Comparison of ENCODE assay signal across 8 mouse cellular contexts in the genomic region with DNA sequence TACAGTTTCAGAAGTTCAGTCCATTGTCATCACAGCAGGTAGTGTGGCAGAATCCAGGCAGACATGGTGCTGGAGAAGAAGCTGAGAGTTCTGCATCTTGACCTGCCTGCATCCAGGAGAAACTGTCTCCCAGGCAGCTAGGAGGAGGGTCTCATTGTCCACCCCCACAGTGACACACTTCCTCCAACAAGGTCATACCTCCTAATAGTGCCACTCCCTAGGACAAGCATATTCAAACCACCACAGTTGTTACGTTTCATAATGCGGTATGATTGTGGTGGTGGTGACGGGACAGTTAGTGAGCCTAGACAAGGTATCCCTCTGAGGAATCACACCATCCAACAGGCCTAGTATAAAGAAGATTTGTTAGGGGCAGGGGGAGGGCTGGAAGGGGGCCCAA. TPM values are rescaled to one million over a fixed set of nuclear protein-coding genes. Genes with fewer than 3 reads are reported as not detected.
DNase-seq lines count a peak whose midpoint lies in the region; ATAC-seq and TF ChIP-seq lines count a peak whose summit lies in the region.
"Not testable (repeated sequence)": the region's sequence is repeated elsewhere in the genome, so short reads cannot be mapped to it uniquely, and the experiment has no call there.

A gene (plus strand): TSS at position 301 of the 400 bp plus-strand sequence.

- H3K4me3 ChIP-seq in CH12.LX (replicated peaks in 1 of 3; ENCODE audit: low read depth in 2 of 3, low read length in 2 of 3, poor library complexity in 1 of 3); heart, embryonic 15.5 days; intestine, embryonic 15.5 days (replicated peaks); lung, adult 2 months (replicated peaks; ENCODE audit: extremely low read depth, low read depth, low read length); neural tube, embryonic 13.5 days: not testable (repeated sequence)

- WGBS in heart, embryonic 15.5 days: 81% methylated on average over 3 of the region's 3 CpGs
- WGBS in intestine, embryonic 15.5 days: 90% methylated on average over 3 of the region's 3 CpGs
- 88% methylated on average over 3 of the region's 3 CpGs for WGBS in lung, adult 2 months
- WGBS in neural tube, embryonic 13.5 days: 92% methylated on average over 3 of the region's 3 CpGs

- intact Hi-C loops in left cerebral cortex, postnatal 10 days (cut with DNase I): not testable (repeated sequence)

- not testable (repeated sequence) for H3K36me3 ChIP-seq in CH12.LX (replicated peaks in 1 of 2; ENCODE audit: control insufficient read depth in 1 of 2, insufficient read depth in 1 of 2, low read length in 1 of 2); heart, embryonic 15.5 days; intestine, embryonic 15.5 days; neural tube, embryonic 13.5 days

- not testable (repeated sequence) for TF ChIP-seq RAD21 in CH12.LX (IDR thresholded peaks at IDR 0.05; ENCODE audit: low read depth, low read length)

- not testable (repeated sequence) for ATAC-seq in common myeloid progenitor, adult 5-6 weeks (replicated peaks; ENCODE audit: low read depth, poor library complexity, severe bottlenecking); heart, embryonic 15.5 days (replicated peaks; ENCODE audit: insufficient number of reproducible peaks, insufficient read depth, low FRiP score, low read depth); intestine, embryonic 15.5 days; neural tube, embryonic 13.5 days (ENCODE audit: low read depth)

- not testable (repeated sequence) for TF ChIP-seq EP300 in CH12.LX (IDR thresholded peaks at IDR 0.05; ENCODE audit: low read length)

- H3K9ac ChIP-seq in CH12.LX (ENCODE audit: insufficient read depth, low read depth); heart, embryonic 15.5 days; intestine, embryonic 15.5 days; neural tube, embryonic 13.5 days: not testable (repeated sequence)

- not testable (repeated sequence) for H3K79me2 ChIP-seq in CH12.LX (replicated peaks; ENCODE audit: control insufficient read depth, extremely low read depth, insufficient read depth, poor library complexity, severe bottlenecking)

- not testable (repeated sequence) for H3K27me3 ChIP-seq in CH12.LX (replicated peaks); heart, embryonic 15.5 days; intestine, embryonic 15.5 days (replicated peaks); neural tube, embryonic 13.5 days

- not testable (repeated sequence) for H3K4me2 ChIP-seq in CH12.LX (ENCODE audit: insufficient read depth, low read depth, poor library complexity, severe bottlenecking); heart, embryonic 15.5 days; intestine, embryonic 15.5 days (replicated peaks); neural tube, embryonic 13.5 days

- TF ChIP-seq POLR2A in CH12.LX (IDR thresholded peaks at IDR 0.05; ENCODE audit: low read depth, low read length); lung, adult 2 months (IDR thresholded peaks at IDR 0.05; ENCODE audit: borderline replicate concordance, extremely low read depth, low read depth, low read length): not testable (repeated sequence)

- H3K4me1 ChIP-seq in CH12.LX (ENCODE audit: control insufficient read depth in 1 of 2, insufficient read depth in 2 of 2); heart, embryonic 15.5 days (replicated peaks); intestine, embryonic 15.5 days (replicated peaks); lung, adult 2 months (ENCODE audit: control insufficient read depth, insufficient read depth, low read length); neural tube, embryonic 13.5 days (replicated peaks): not testable (repeated sequence)

- not testable (repeated sequence) for H3K27ac ChIP-seq in CH12.LX (ENCODE audit: insufficient read depth, low read depth); heart, embryonic 15.5 days; intestine, embryonic 15.5 days; neural tube, embryonic 13.5 days (replicated peaks)

- dilution Hi-C loops in CH12.LX (cut with MboI; ENCODE audit: extremely low pct_ligation_motif_present, extremely low pct_unique_long_range_greater_than_20kb, low sequenced_read_pairs): not testable (repeated sequence)

- not testable (repeated sequence) for TF ChIP-seq CTCF in CH12.LX (conservative IDR thresholded peaks at IDR 0.05 in 1 of 2, IDR thresholded peaks at IDR 0.05 in 1 of 2; ENCODE audit: low read depth in 2 of 2, low read length in 2 of 2); lung, adult 2 months (IDR thresholded peaks at IDR 0.05; ENCODE audit: insufficient read depth, low read length)

- H3K9me3 ChIP-seq in CH12.LX (replicated peaks; ENCODE audit: low read length); heart, embryonic 15.5 days (replicated peaks); intestine, embryonic 15.5 days; neural tube, embryonic 13.5 days: not testable (repeated sequence)

- DNase-seq in CH12.LX (ENCODE audit: extremely low read depth); frontal cortex, adult 2 months (ENCODE audit: extremely low spot score in 1 of 2, low spot score in 1 of 2); left cerebral cortex, postnatal 10 days (ENCODE audit: extremely low spot score in 1 of 2, low spot score in 2 of 2); lung, adult 2 months: not testable (repeated sequence)

- in situ Hi-C loops in CH12.LX (cut with MboI; ENCODE audit: low pct_ligation_motif_present, low pct_unique_long_range_greater_than_20kb, low sequenced_read_pairs): not testable (repeated sequence)

RNA-seq across cellular contexts. Expression of the gene that starts here (rescaled TPM):
- 16.6 and 20.0 TPM in 2 replicates for total RNA-seq in CH12.LX (2012; rRNA removed)
- total RNA-seq in CH12.LX (2014; rRNA removed): 39.9 and 48.5 TPM in 2 replicates
- 25.0 and 28.8 TPM in 2 replicates for polyA plus RNA-seq in CH12.LX (2012; ENCODE audit: insufficient read length, low read depth)
- total RNA-seq in common myeloid progenitor, adult 5-6 weeks (2017): 64.8 and 82.6 TPM in 2 replicates
- polyA plus RNA-seq in frontal cortex, adult 2 months (2012; rRNA removed): 18.1 and 22.9 TPM in 2 replicates
- polyA plus RNA-seq in heart, embryonic 15.5 days (2015; fragmentation: Nextera tagmentation; extraction: Ambion mirVana): 53.4 and 56.5 TPM in 2 replicates
- polyA plus RNA-seq in intestine, embryonic 15.5 days (2015; fragmentation: Nextera tagmentation; extraction: Ambion mirVana): 87.1 and 87.6 TPM in 2 replicates
- total RNA-seq in left cerebral cortex, postnatal 10 days (2021): 10 to 100 TPM; 27.0 to 28.6 TPM
- polyA plus RNA-seq in lung, adult 2 months (2012; rRNA removed): 6.5 and 10.9 TPM in 2 replicates
- polyA plus RNA-seq in neural tube, embryonic 13.5 days (2015; fragmentation: Nextera tagmentation; extraction: Ambion mirVana): 41.7 and 44.4 TPM in 2 replicates
